Mouse (Mus musculus) liver, embryonic 16.5 days (tissue): ENCODE measurements around the gene Lrig2. TPM values are rescaled to one million over a fixed set of nuclear protein-coding genes. Genes with fewer than 3 reads are reported as not detected.

Source experiments
- ATAC-seq: fragments of 200-750 bp; cut with Nextera tagmentation; 2 replicates; pipeline ENCODE4 v1.8.0; 2017; ENCODE audit warnings: low read depth, mild to moderate bottlenecking, moderate number of reproducible peaks, moderate library complexity
- H3K27ac ChIP-seq: fragments of 300-500 bp; sonication (generic); 2 replicates; pipeline ENCODE4 v1.5.1; 2014; ENCODE audit warnings: mild to moderate bottlenecking, low read length
- H3K27me3 ChIP-seq: fragments of 300-500 bp; sonication (generic); 2 replicates; pipeline ENCODE4 v1.6.1; 2014; ENCODE audit warnings: low read depth, low read length, mixed read lengths; ENCODE audit not compliant: control insufficient read depth, insufficient read depth
- H3K36me3 ChIP-seq: fragments of 300-500 bp; sonication (generic); 2 replicates; pipeline ENCODE4 v1.6.1; 2014; ENCODE audit warnings: mild to moderate bottlenecking; ENCODE audit not compliant: control insufficient read depth, insufficient read depth
- H3K4me1 ChIP-seq: fragments of 300-500 bp; sonication (generic); 2 replicates; pipeline ENCODE4 v1.6.1; 2014; ENCODE audit warnings: low read depth, low read length, mixed read lengths; ENCODE audit not compliant: control insufficient read depth
- H3K4me2 ChIP-seq: fragments of 300-500 bp; sonication (generic); 2 replicates; pipeline ENCODE4 v1.6.1; 2014; ENCODE audit warnings: low read depth, low read length, mixed read lengths
- H3K4me3 ChIP-seq: fragments of 300-500 bp; sonication (generic); 2 replicates; pipeline ENCODE4 v1.5.1; 2014; ENCODE audit warnings: low read depth, mild to moderate bottlenecking, low read length
- H3K9ac ChIP-seq: fragments of 300-500 bp; sonication (generic); 2 replicates; pipeline ENCODE4 v1.6.1; 2014; ENCODE audit warnings: low read depth, low read length
- H3K9me3 ChIP-seq: fragments of 300-500 bp; sonication (generic); replicated peaks from 2 replicates; pipeline ENCODE4 v1.6.1; 2016; ENCODE audit warnings: low read length; ENCODE audit not compliant: control insufficient read depth
- WGBS: fragments of 180-500 bp; shearing (Covaris S2); extraction: QIAGEN DNeasy Blood & Tissue Kit; methylation state at CpG from one replicate; pipeline ENCODE4 v1.1.7; 2014; ENCODE audit not compliant: insufficient replicate concordance; 5-methylcytosine and 5-hydroxymethylcytosine counted together
- polyA plus RNA-seq: library from polyadenylated mRNA; unstranded; fragments of >200 nt; fragmentation: Nextera tagmentation; extraction: Ambion mirVana; gene quantifications from 2 replicates; pipeline ENCODE4 v1.2.1, GENCODE M21; 2015

The Lrig2 gene
- polyA plus RNA-seq, 1 experiment from 2014 or later: 3.3 TPM

GRCm38 (mm10) chr3:104442357-104442756 lies 69.4 kb downstream of the Lrig2 start:
- H3K27ac ChIP-seq: no peak overlapping the region
- no peaks in the 10 kb centered on the region; the same call in 1 of the 2 replicates for H3K4me1 ChIP-seq
- no peaks in the 10 kb centered on the region for H3K9me3 ChIP-seq
- no peak overlapping the region for H3K4me2 ChIP-seq
- no peak overlapping the region for H3K9ac ChIP-seq
- 35% methylated on average over 5 of the region's 5 CpGs for WGBS
- no peaks in the 10 kb centered on the region for H3K36me3 ChIP-seq
- H3K27me3 ChIP-seq: no peaks in the 10 kb centered on the region
- no peak for ATAC-seq
- no peak overlapping the region for H3K4me3 ChIP-seq

- WGBS: 6% methylated on average over 15 of the region's 15 CpGs
Measured at GRCm38 (mm10) chr3:104441870-104442283, 69.8 kb downstream of the Lrig2 start.

GRCm38 (mm10) chr3:104441435-104441834 lies 70.3 kb downstream of the Lrig2 start:
- peak overlapping the region; percentile 51; the same call in 1 of the 2 replicates for H3K4me2 ChIP-seq
- no peaks in the 10 kb centered on the region; the same call in 1 of the 2 replicates for H3K4me1 ChIP-seq
- 49% methylated on average over 7 of the region's 7 CpGs for WGBS
- H3K27ac ChIP-seq: peak overlapping the region; percentile 37
- H3K4me3 ChIP-seq: no peak overlapping the region; the same call in 1 of the 2 replicates
- H3K9ac ChIP-seq: no peak overlapping the region
- no peaks in the 10 kb centered on the region for H3K27me3 ChIP-seq
- H3K36me3 ChIP-seq: no peaks in the 10 kb centered on the region
- no peaks in the 10 kb centered on the region for H3K9me3 ChIP-seq
- ATAC-seq: peak; percentile 58

More at GRCm38 (mm10) chr3:104441870-104442283, 69.8 kb downstream of the Lrig2 start:
- H3K4me2 ChIP-seq: peak overlapping the region; percentile 51
- H3K4me1 ChIP-seq: no peaks in the 10 kb centered on the region; the same call in 1 of the 2 replicates
- H3K9ac ChIP-seq: no peak overlapping the region
- H3K9me3 ChIP-seq: no peaks in the 10 kb centered on the region
- no peaks in the 10 kb centered on the region for H3K27me3 ChIP-seq
- ATAC-seq: peak; percentile 77
- H3K4me3 ChIP-seq: peak overlapping the region; percentile 20; the same call in 1 of the 2 replicates
- peak overlapping the region; percentile 37 for H3K27ac ChIP-seq
- no peaks in the 10 kb centered on the region for H3K36me3 ChIP-seq

GRCm38 (mm10) chr3:104438777-104439176 lies 72.9 kb downstream of the Lrig2 start:
- H3K27me3 ChIP-seq: no peaks in the 10 kb centered on the region
- H3K4me3 ChIP-seq: no peak overlapping the region
- ATAC-seq: peak; percentile 25; the same call in 1 of the 2 replicates
- 68% methylated on average over 1 of the region's 1 CpGs for WGBS
- H3K9me3 ChIP-seq: no peaks in the 10 kb centered on the region
- H3K36me3 ChIP-seq: no peaks in the 10 kb centered on the region
- H3K4me2 ChIP-seq: no peak overlapping the region
- H3K27ac ChIP-seq: no peak overlapping the region
- H3K9ac ChIP-seq: no peak overlapping the region
- peaks cover 4% of the 10 kb centered on the region for H3K4me1 ChIP-seq

GRCm38 (mm10) chr3:104437576-104437975 lies 74.1 kb downstream of the Lrig2 start:
- no peaks in the 10 kb centered on the region for H3K27me3 ChIP-seq
- no peak overlapping the region for H3K27ac ChIP-seq
- WGBS: 81% methylated on average over 7 of the region's 7 CpGs
- no peak overlapping the region for H3K9ac ChIP-seq
- no peak for ATAC-seq
- H3K36me3 ChIP-seq: no peaks in the 10 kb centered on the region
- H3K9me3 ChIP-seq: no peaks in the 10 kb centered on the region
- H3K4me2 ChIP-seq: no peak overlapping the region
- no peak overlapping the region for H3K4me3 ChIP-seq
- peaks cover 4% of the 10 kb centered on the region for H3K4me1 ChIP-seq

GRCm38 (mm10) chr3:104435947-104436346 lies 75.8 kb downstream of the Lrig2 start:
- 63% methylated on average over 3 of the region's 3 CpGs for WGBS

GRCm38 (mm10) chr3:104434246-104434696 lies 77.4 kb downstream of the Lrig2 start:
- peaks cover 4% of the 10 kb centered on the region for H3K4me1 ChIP-seq
- peak overlapping the region; percentile 35 for H3K4me3 ChIP-seq
- H3K27me3 ChIP-seq: no peaks in the 10 kb centered on the region
- WGBS: 4% methylated on average over 9 of the region's 9 CpGs
- peak overlapping the region; percentile 50 for H3K4me2 ChIP-seq
- no peaks in the 10 kb centered on the region for H3K9me3 ChIP-seq
- H3K36me3 ChIP-seq: no peaks in the 10 kb centered on the region
- no peak overlapping the region for H3K27ac ChIP-seq
- no peak for ATAC-seq
- no peak overlapping the region for H3K9ac ChIP-seq

More at GRCm38 (mm10) chr3:104435947-104436346, 75.8 kb downstream of the Lrig2 start:
- H3K36me3 ChIP-seq: no peaks in the 10 kb centered on the region
- no peaks in the 10 kb centered on the region for H3K9me3 ChIP-seq
- ATAC-seq: no peak
- H3K9ac ChIP-seq: no peak overlapping the region
- H3K4me2 ChIP-seq: no peak overlapping the region
- H3K4me3 ChIP-seq: no peak overlapping the region
- H3K27me3 ChIP-seq: no peaks in the 10 kb centered on the region
- peaks cover 4% of the 10 kb centered on the region for H3K4me1 ChIP-seq
- no peak overlapping the region for H3K27ac ChIP-seq

GRCm38 (mm10) chr3:104432651-104433050 lies 79.1 kb downstream of the Lrig2 start:
- Histone ChIP-seq H3K9me3 (no peaks in the 10 kb centered on the region), H3K4me2 (no peak overlapping the region), H3K9ac (no peak overlapping the region), H3K4me3 (no peak overlapping the region), H3K36me3 (no peaks in the 10 kb centered on the region), H3K27ac (no peak overlapping the region), H3K4me1 (peaks cover 4% of the 10 kb centered on the region), H3K27me3 (no peaks in the 10 kb centered on the region)
- ATAC-seq: peak; percentile 67
- whole genome bisulfite sequencing: 65% methylated on average over 6 of the region's 6 CpGs

- Histone ChIP-seq H3K9me3 (no peaks in the 10 kb centered on the region), H3K4me3 (no peak overlapping the region), H3K27me3 (no peaks in the 10 kb centered on the region), H3K27ac (no peak overlapping the region), H3K4me2 (no peak overlapping the region), H3K4me1 (peaks cover 4% of the 10 kb centered on the region), H3K36me3 (no peaks in the 10 kb centered on the region), H3K9ac (no peak overlapping the region)
- WGBS: 32% methylated on average over 10 of the region's 10 CpGs
- no peak for ATAC-seq
Measured at GRCm38 (mm10) chr3:104431848-104432159, 79.9 kb downstream of the Lrig2 start.
